Mouse (Mus musculus): ENCODE results near the gene Sipa1l1. TPM values are rescaled to one million over a fixed set of nuclear protein-coding genes. Genes with fewer than 3 reads are reported as not detected.

The Sipa1l1 gene
- total RNA-seq, 1 experiment = 31.8 TPM

DNA sequence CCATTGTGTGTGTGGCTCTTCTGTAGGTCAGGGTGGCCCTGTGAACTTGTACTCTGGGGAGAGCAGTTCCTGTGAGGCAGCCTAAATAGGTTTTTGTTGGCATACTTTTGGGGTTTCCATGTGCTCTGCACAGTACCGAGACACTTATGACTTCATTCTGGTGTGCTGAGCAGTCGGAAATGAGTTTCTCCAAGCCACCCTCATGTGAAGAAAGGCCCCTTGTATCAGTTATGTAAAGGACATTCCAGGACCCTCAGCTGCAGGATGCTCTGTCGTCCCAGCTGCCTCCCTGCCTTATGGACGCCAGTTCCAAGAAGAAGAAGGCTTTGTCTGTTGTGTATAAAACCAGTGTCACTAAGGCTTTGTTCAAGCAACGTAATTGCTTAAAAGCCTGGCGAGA lies 116.9 kb downstream of the Sipa1l1 start:
- no peak for TF ChIP-seq HCFC1 (IDR thresholded peaks at IDR 0.05; ENCODE audit: borderline replicate concordance, insufficient read depth, low read length)
- no peak for TF ChIP-seq CHD2 (IDR thresholded peaks at IDR 0.05; ENCODE audit: low read depth, low read length)
- no peak for TF ChIP-seq MAFK (IDR thresholded peaks at IDR 0.05; ENCODE audit: insufficient read depth, low read depth, low read length)
- no peak for TF ChIP-seq ZNF384 (IDR thresholded peaks at IDR 0.05; ENCODE audit: low read depth, low read length)
- TF ChIP-seq ZC3H11A (IDR thresholded peaks at IDR 0.05; ENCODE audit: borderline replicate concordance, low read depth, low read length) = no peak
- no peaks in the 10 kb centered on the region for H3K36me3 ChIP-seq (ENCODE audit: control insufficient read depth, insufficient read depth, low read length, poor library complexity, severe bottlenecking)
- in situ Hi-C loops (cut with MboI; ENCODE audit: low sequenced_read_pairs in 2 of 2, unreplicated experiment in 2 of 2) = no loop called here
- no peak overlapping the region for H3K27ac ChIP-seq (ENCODE audit: insufficient read depth, low read depth, low read length, poor library complexity, severe bottlenecking)
- H3K9me3 ChIP-seq (ENCODE audit: control insufficient read depth, insufficient read depth, low read depth, low read length) = no peaks in the 10 kb centered on the region
- no peaks in the 10 kb centered on the region for H3K4me1 ChIP-seq (ENCODE audit: control insufficient read depth in 2 of 2, insufficient read depth in 2 of 2, low read length in 2 of 2, poor library complexity in 1 of 2)
- H3K4me3 ChIP-seq (ENCODE audit: insufficient read depth in 1 of 2, low read depth in 1 of 2, low read length in 2 of 2, poor library complexity in 1 of 2, severe bottlenecking in 1 of 2) = no peak overlapping the region
- no peak overlapping the region for H3K9ac ChIP-seq (ENCODE audit: insufficient read depth, low read depth, low read length, poor library complexity, severe bottlenecking)
- no peak for DNase-seq (ENCODE audit: low read depth, low spot score)

DNA sequence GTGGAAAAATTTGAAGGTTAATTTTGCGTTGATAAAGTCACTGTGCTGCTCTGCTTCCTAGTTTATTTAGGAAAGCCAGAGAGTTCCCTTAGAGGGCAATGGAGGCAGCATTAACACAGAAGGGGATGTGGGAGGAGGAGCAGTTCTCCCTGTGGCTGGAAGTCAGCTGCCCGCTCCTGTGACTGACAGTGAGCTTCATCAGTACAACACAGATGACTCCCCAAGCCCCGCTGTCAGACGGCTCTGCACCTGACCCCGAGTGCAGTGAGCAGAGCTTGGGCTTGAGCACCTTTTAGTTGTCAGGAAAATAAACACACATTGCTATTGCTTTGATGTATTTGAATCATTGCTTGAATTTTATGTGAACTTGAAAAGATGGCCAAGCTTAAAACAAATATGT lies 117.7 kb downstream of the Sipa1l1 start:
- no peak overlapping the region for H3K4me3 ChIP-seq (ENCODE audit: insufficient read depth in 1 of 2, low read depth in 1 of 2, low read length in 2 of 2, poor library complexity in 1 of 2, severe bottlenecking in 1 of 2)
- H3K9ac ChIP-seq (ENCODE audit: insufficient read depth, low read depth, low read length, poor library complexity, severe bottlenecking) = no peak overlapping the region
- no peaks in the 10 kb centered on the region for H3K36me3 ChIP-seq (ENCODE audit: control insufficient read depth, insufficient read depth, low read length, poor library complexity, severe bottlenecking)
- no peaks in the 10 kb centered on the region for H3K4me1 ChIP-seq (ENCODE audit: control insufficient read depth in 2 of 2, insufficient read depth in 2 of 2, low read length in 2 of 2, poor library complexity in 1 of 2)
- H3K9me3 ChIP-seq (ENCODE audit: control insufficient read depth, insufficient read depth, low read depth, low read length) = no peaks in the 10 kb centered on the region
- TF ChIP-seq MAFK (IDR thresholded peaks at IDR 0.05; ENCODE audit: insufficient read depth, low read depth, low read length) = no peak
- TF ChIP-seq CHD2 (IDR thresholded peaks at IDR 0.05; ENCODE audit: low read depth, low read length) = no peak
- in situ Hi-C loops (cut with MboI; ENCODE audit: low sequenced_read_pairs in 2 of 2, unreplicated experiment in 2 of 2) = no loop called here
- DNase-seq (ENCODE audit: low read depth, low spot score) = no peak
- no peak overlapping the region for H3K27ac ChIP-seq (ENCODE audit: insufficient read depth, low read depth, low read length, poor library complexity, severe bottlenecking)

DNA sequence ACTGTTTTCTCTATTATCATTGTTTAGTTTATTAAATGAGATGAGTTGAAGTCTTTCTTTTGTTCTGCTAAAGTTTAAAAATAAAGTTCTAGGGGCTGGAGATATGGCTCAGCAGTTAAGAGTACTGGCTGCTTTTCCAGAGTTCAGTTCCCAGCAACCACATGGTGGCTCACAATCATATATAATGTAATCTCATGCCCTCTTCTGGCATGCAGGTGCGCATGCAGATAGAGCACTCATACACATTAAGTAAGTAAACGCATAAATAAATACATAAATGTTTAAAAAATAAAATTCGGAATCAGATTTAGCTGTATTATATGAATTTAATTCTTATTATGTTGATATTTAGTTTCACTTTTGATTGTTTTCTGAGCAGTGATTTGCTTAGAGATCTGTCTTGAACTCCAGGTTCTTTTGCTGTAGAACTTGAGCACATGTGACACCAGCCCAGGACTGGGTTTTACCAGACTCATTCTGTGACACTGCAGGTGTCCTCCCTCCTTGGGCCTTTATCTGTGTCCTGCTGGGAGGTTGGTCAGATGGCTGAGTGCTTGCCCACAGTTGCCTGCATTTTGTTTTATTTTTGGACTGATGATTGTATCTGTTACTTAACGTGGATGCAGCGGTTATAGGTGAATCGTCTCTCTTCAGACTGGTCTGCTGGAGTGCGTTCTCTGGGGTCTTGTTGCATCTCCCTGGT lies 124.6 kb downstream of the Sipa1l1 start:
- in situ Hi-C loops (cut with MboI; ENCODE audit: low sequenced_read_pairs in 2 of 2, unreplicated experiment in 2 of 2) = no loop called here
- H3K36me3 ChIP-seq (ENCODE audit: control insufficient read depth, insufficient read depth, low read length, poor library complexity, severe bottlenecking) = no peaks in the 10 kb centered on the region
- TF ChIP-seq ZNF384 (IDR thresholded peaks at IDR 0.05; ENCODE audit: low read depth, low read length) (no peak), MAFK (IDR thresholded peaks at IDR 0.05; ENCODE audit: insufficient read depth, low read depth, low read length) (no peak), ZC3H11A (IDR thresholded peaks at IDR 0.05; ENCODE audit: borderline replicate concordance, low read depth, low read length) (no peak), CHD2 (IDR thresholded peaks at IDR 0.05; ENCODE audit: low read depth, low read length) (no peak), HCFC1 (IDR thresholded peaks at IDR 0.05; ENCODE audit: borderline replicate concordance, insufficient read depth, low read length) (no peak)
- H3K4me1 ChIP-seq (ENCODE audit: control insufficient read depth in 2 of 2, insufficient read depth in 2 of 2, low read length in 2 of 2, poor library complexity in 1 of 2) = no peaks in the 10 kb centered on the region
- H3K4me3 ChIP-seq (ENCODE audit: insufficient read depth in 1 of 2, low read depth in 1 of 2, low read length in 2 of 2, poor library complexity in 1 of 2, severe bottlenecking in 1 of 2) = no peak overlapping the region
- H3K9me3 ChIP-seq (ENCODE audit: control insufficient read depth, insufficient read depth, low read depth, low read length) = no peaks in the 10 kb centered on the region
- no peak overlapping the region for H3K27ac ChIP-seq (ENCODE audit: insufficient read depth, low read depth, low read length, poor library complexity, severe bottlenecking)
- no peak for DNase-seq (ENCODE audit: low read depth, low spot score)
- no peak overlapping the region for H3K9ac ChIP-seq (ENCODE audit: insufficient read depth, low read depth, low read length, poor library complexity, severe bottlenecking)

DNA sequence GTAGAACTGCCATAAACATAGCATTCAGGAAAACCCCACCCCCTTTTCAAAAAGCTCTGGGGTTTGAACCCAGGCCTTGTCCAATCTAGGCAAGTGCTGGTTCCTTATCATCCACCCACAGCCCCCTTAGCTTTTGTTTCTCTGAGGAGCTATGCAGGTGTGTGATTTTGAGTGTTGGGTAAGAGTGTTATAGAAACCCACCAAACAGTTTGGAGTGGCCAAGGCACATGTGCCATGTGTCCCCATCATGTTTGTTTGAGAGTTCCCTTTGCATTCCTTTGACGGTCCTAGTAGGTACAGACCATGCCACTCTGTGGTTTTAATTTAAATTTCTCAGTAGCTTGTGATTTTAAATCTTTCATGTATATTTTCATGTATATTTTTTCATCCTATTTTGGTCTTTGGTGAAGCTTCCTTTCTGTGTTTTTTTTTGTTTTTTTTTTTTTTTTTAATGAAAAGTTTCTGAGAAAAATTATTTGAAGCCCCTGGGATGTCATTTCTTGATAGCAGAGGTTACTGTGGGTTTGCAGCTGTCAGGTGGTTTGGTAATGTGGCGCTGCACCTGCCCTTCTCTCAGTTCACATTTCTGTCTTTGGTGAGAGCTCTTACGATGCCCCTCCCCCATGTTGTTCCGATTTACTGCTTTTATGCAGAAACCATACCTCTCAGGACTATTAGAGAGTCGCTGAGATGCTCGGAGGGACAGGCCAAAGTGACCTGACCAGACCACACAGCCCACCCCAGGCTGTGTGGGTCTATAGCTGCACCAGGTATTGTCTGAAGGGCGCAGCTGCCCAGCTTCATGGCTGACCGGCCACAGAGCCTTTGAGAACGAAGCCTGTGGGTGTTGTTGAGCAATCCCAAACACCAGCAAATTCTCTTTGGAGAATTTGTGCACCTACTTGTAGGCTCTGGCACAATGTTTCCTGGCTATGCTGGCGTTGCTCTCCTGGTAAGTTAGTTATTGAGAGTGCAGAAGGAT lies 126.1 kb downstream of the Sipa1l1 start:
- in situ Hi-C loops (cut with MboI; ENCODE audit: low sequenced_read_pairs in 2 of 2, unreplicated experiment in 2 of 2) = no loop called here
- H3K36me3 ChIP-seq (ENCODE audit: control insufficient read depth, insufficient read depth, low read length, poor library complexity, severe bottlenecking) = no peaks in the 10 kb centered on the region
- no peak for TF ChIP-seq MAFK (IDR thresholded peaks at IDR 0.05; ENCODE audit: insufficient read depth, low read depth, low read length)
- TF ChIP-seq ZC3H11A (IDR thresholded peaks at IDR 0.05; ENCODE audit: borderline replicate concordance, low read depth, low read length) = no peak
- TF ChIP-seq CHD2 (IDR thresholded peaks at IDR 0.05; ENCODE audit: low read depth, low read length) = no peak
- TF ChIP-seq ZNF384 (IDR thresholded peaks at IDR 0.05; ENCODE audit: low read depth, low read length) = no peak
- no peak for TF ChIP-seq HCFC1 (IDR thresholded peaks at IDR 0.05; ENCODE audit: borderline replicate concordance, insufficient read depth, low read length)
- no peaks in the 10 kb centered on the region for H3K9me3 ChIP-seq (ENCODE audit: control insufficient read depth, insufficient read depth, low read depth, low read length)
- H3K27ac ChIP-seq (ENCODE audit: insufficient read depth, low read depth, low read length, poor library complexity, severe bottlenecking) = no peak overlapping the region
- no peak for DNase-seq (ENCODE audit: low read depth, low spot score)
- H3K9ac ChIP-seq (ENCODE audit: insufficient read depth, low read depth, low read length, poor library complexity, severe bottlenecking) = no peak overlapping the region
- H3K4me3 ChIP-seq (ENCODE audit: insufficient read depth in 1 of 2, low read depth in 1 of 2, low read length in 2 of 2, poor library complexity in 1 of 2, severe bottlenecking in 1 of 2) = no peak overlapping the region
- no peaks in the 10 kb centered on the region for H3K4me1 ChIP-seq (ENCODE audit: control insufficient read depth in 2 of 2, insufficient read depth in 2 of 2, low read length in 2 of 2, poor library complexity in 1 of 2)

All from ES-E14 (cell line).